ENCODE assay signal across 18 mouse cellular contexts in genomic region chr2:142264697-142265096, GRCm38 (mm10).
DNase-seq lines count a peak whose midpoint lies in the region; ATAC-seq lines count a peak whose summit lies in the region.
"Had no signal": no experiment of that assay in that cellular context is flagged by ENCODE, and none has a peak within 500 bp of the region (broad histone marks: within the 10 kb centered on the region; RNA-seq: fewer than 3 reads in every experiment).

No protein-coding gene starts in this region.

- no peak for DNase-seq in frontal cortex, postnatal 25 days (ENCODE audit: low spot score in 2 of 2)
- peak; percentile 34 for DNase-seq in brain, adult 2 months (ENCODE audit: low read depth, low spot score)
- no peak for DNase-seq in heart, postnatal 4 days
- DNase-seq: adrenal gland, adult 2 months; adrenal gland, adult 8-10 months; adrenal gland, postnatal 10 days; adrenal gland, postnatal 14 days; adrenal gland, postnatal 25 days; adrenal gland, postnatal 36 days; B cell, adult 2 months; cerebellum, adult 11 months; cerebellum, adult 11-12 months; cerebellum, adult 18-20 months; cerebellum, adult 2 months had no signal

- ATAC-seq in frontal cortex, adult (ENCODE audit: low TSS enrichment), result peak; percentile 60
- ATAC-seq: activated CD4-positive, CD25-positive, alpha-beta regulatory T cell, adult 4 months; CD4-positive, CD25-positive, alpha-beta regulatory T cell, adult 4 months; Patski had no signal
